Mouse (Mus musculus) E14TG2a.4 (cell line): ENCODE results near the gene Mrpl30.

Experiments used
- CTCF ChIP-seq: conservative IDR thresholded peaks from 2 replicates; pipeline ENCODE4 v1.5.1; 2014; ENCODE audit warnings: low read length
- NANOG ChIP-seq: IDR thresholded peaks from 2 replicates; pipeline ENCODE4 v1.6.1; 2014; ENCODE audit warnings: borderline replicate concordance, low read length, mixed read lengths
- POU5F1 ChIP-seq: IDR thresholded peaks from 2 replicates; pipeline ENCODE4 v1.6.1; 2014; ENCODE audit warnings: low read length, borderline replicate concordance

DNA sequence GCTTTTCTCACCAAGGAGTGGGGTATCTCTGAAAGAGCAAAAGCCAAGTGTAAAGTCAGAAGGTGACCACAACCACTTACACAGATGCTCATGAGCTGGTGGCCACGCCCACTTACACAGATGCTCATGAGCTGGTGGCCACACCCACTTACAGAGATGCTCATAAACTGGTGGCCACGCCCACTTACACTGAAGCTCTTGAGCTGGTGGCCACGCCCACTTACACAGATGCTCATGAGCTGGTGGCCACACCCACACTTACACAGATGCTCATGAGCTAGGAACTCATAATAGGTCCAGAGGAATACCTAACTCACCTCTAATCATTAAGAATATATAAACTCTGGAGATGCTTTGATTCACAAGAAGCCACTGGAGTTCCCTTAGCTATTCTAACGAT, 5.8 kb upstream of the Mrpl30 start:
- TF ChIP-seq CTCF (no peak), NANOG (no peak), POU5F1 (no peak)
